Mouse (Mus musculus) heart, postnatal 0 days (tissue): ENCODE data around the gene Cxcl5. TPM values are rescaled to one million over a fixed set of nuclear protein-coding genes. Genes with fewer than 3 reads are reported as not detected.

Experiments used
- ATAC-seq: fragments of 200-750 bp; cut with Nextera tagmentation; 2 replicates; pipeline ENCODE4 v1.8.0; 2017; ENCODE audit warnings: low read depth, moderate number of reproducible peaks, moderate library complexity; ENCODE audit not compliant: insufficient read depth
- DNase-seq: peaks from one replicate; pipeline ENCODE4 v3.0.0-alpha.2; 2016; ENCODE audit warnings: low spot score
- H3K27ac ChIP-seq: fragments of 300-500 bp; sonication (generic); 2 replicates; pipeline ENCODE4 v1.5.1; 2014; ENCODE audit warnings: low read depth, mild to moderate bottlenecking
- H3K27me3 ChIP-seq: fragments of 300-500 bp; sonication (generic); 2 replicates; pipeline ENCODE4 v1.6.1; 2014; ENCODE audit warnings: low read length, mixed read lengths; ENCODE audit not compliant: control insufficient read depth, insufficient read depth
- H3K36me3 ChIP-seq: fragments of 300-500 bp; sonication (generic); replicated peaks from 2 replicates; pipeline ENCODE4 v1.6.1; 2014; ENCODE audit warnings: low read length, mixed read lengths; ENCODE audit not compliant: control insufficient read depth, insufficient read depth
- H3K4me1 ChIP-seq: fragments of 300-500 bp; sonication (generic); 2 replicates; pipeline ENCODE4 v1.6.1; 2014; ENCODE audit warnings: antibody characterized with exemption; ENCODE audit not compliant: control insufficient read depth, insufficient read depth
- H3K4me2 ChIP-seq: fragments of 300-500 bp; sonication (generic); 2 replicates; pipeline ENCODE4 v1.6.1; 2014; ENCODE audit warnings: low read depth, mild to moderate bottlenecking, low read length, moderate library complexity
- H3K4me3 ChIP-seq: fragments of 300-500 bp; sonication (generic); 2 replicates; pipeline ENCODE4 v1.5.1; 2014; ENCODE audit warnings: low read depth, low read length
- H3K9ac ChIP-seq: fragments of 300-500 bp; sonication (generic); replicated peaks from 2 replicates; pipeline ENCODE4 v1.6.1; 2014; ENCODE audit warnings: low read depth, low read length, mixed read lengths
- H3K9me3 ChIP-seq: fragments of 300-500 bp; sonication (generic); replicated peaks from 2 replicates; pipeline ENCODE4 v1.6.1; 2016; ENCODE audit warnings: low read length; ENCODE audit not compliant: control insufficient read depth
- CTCF ChIP-seq: IDR thresholded peaks from 2 replicates; pipeline ENCODE4 v1.5.1; 2016; ENCODE audit warnings: antibody characterized with exemption, control low read depth, low read depth
- EP300 ChIP-seq: IDR thresholded peaks from 2 replicates; pipeline ENCODE4 v1.6.1; 2016; ENCODE audit warnings: antibody characterized with exemption, low read depth
- WGBS: fragments of 180-500 bp; shearing (Covaris S2); extraction: QIAGEN DNeasy Blood & Tissue Kit; methylation state at CpG from one replicate; pipeline ENCODE4 v1.1.7; 2014; 5-methylcytosine and 5-hydroxymethylcytosine counted together
- polyA plus RNA-seq: library from polyadenylated mRNA; unstranded; fragments of >200 nt; fragmentation: Nextera tagmentation; extraction: Ambion mirVana; gene quantifications from 2 replicates; pipeline ENCODE4 v1.2.1, GENCODE M21; 2015
- total RNA-seq: library from RNA; depleted of rRNA; stranded (reverse); fragments of >200 nt; gene quantifications from 2 replicates; pipeline ENCODE4 v1.2.3, GENCODE M21; 2014; ENCODE audit warnings: low replicate concordance

Gene Cxcl5
- total and polyA plus RNA-seq, 2 experiments from 2014 or later, result 0.10 TPM; not detected in 1

- 66% methylated on average over 4 of the region's 4 CpGs for WGBS
- no peaks in the 10 kb centered on the region for H3K36me3 ChIP-seq
- no peaks in the 10 kb centered on the region for H3K4me1 ChIP-seq
- no peaks in the 10 kb centered on the region for H3K27me3 ChIP-seq
- DNase-seq, result no peak
- no peaks in the 10 kb centered on the region for H3K9me3 ChIP-seq
- no peak overlapping the region for H3K9ac ChIP-seq
- H3K4me3 ChIP-seq, result no peak overlapping the region
- no peak overlapping the region for H3K4me2 ChIP-seq
- TF ChIP-seq CTCF (no peak), EP300 (no peak)
- ATAC-seq, result no peak
- no peak overlapping the region for H3K27ac ChIP-seq
Observed at GRCm38 (mm10) chr5:90731480-90731879, 27.7 kb upstream of the Cxcl5 start.

- no peak overlapping the region for H3K9ac ChIP-seq
- H3K4me2 ChIP-seq, result no peak overlapping the region
- no peaks in the 10 kb centered on the region for H3K27me3 ChIP-seq
- WGBS, result 45% methylated on average over 4 of the region's 4 CpGs
- H3K4me1 ChIP-seq, result no peaks in the 10 kb centered on the region
- H3K36me3 ChIP-seq, result no peaks in the 10 kb centered on the region
- no peaks in the 10 kb centered on the region for H3K9me3 ChIP-seq
- no peak overlapping the region for H3K27ac ChIP-seq
- DNase-seq (no peak), ATAC-seq (no peak)
- TF ChIP-seq EP300 (no peak), CTCF (no peak)
- no peak overlapping the region for H3K4me3 ChIP-seq
Observed at GRCm38 (mm10) chr5:90742029-90742428, 17.1 kb upstream of the Cxcl5 start.

- Histone ChIP-seq H3K9me3 (no peaks in the 10 kb centered on the region), H3K4me3 (no peak overlapping the region), H3K9ac (no peak overlapping the region), H3K4me2 (no peak overlapping the region), H3K27me3 (peaks cover 3% of the 10 kb centered on the region), H3K27ac (no peak overlapping the region), H3K4me1 (peaks cover 8% of the 10 kb centered on the region; the same call in 1 of the 2 replicates), H3K36me3 (no peaks in the 10 kb centered on the region)
- no peak for DNase-seq
- no peak for TF ChIP-seq CTCF
- WGBS, result 87% methylated on average over 1 of the region's 1 CpGs
- ATAC-seq, result no peak
Observed at GRCm38 (mm10) chr5:90753934-90754333, 5.2 kb upstream of the Cxcl5 start.

DNA sequence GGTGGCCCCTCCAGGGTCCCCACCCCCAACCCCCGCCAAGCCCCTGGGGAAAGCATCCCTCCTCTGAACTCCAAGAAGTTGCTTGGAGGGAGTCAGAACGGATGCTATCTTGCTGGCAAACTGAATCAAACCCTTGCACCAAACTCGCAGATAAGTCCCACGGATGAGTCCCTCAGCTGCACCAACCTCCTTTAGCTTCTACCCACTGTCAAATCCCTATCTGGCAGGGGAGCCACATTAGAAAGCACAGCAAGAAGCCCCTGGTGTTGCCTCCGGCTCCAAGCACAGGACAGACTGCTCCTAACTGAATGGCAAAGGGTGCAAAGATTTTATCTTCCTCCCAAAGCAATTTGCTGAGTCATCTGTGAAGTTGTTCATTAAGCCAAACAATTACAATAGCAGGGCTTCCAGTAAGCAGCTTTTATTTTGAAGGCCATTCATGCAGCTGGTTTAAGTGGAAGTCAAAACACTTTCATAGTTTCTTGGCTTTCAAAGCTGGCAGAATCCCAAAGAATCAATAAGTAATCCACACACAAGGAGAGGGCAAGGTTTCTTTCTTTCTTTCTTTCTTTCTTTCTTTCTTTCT is 1.0 kb upstream of the Cxcl5 start:
- no peak for TF ChIP-seq CTCF
- no peak for TF ChIP-seq EP300
- Histone ChIP-seq H3K4me2 (no peak overlapping the region), H3K9ac (no peak overlapping the region), H3K36me3 (no peaks in the 10 kb centered on the region), H3K4me3 (no peak overlapping the region), H3K27me3 (peaks cover 13% of the 10 kb centered on the region), H3K9me3 (no peaks in the 10 kb centered on the region), H3K27ac (no peak overlapping the region), H3K4me1 (peaks cover 13% of the 10 kb centered on the region; the same call in 1 of the 2 replicates)
- DNase-seq (peak; percentile 7), ATAC-seq (no peak)
- 37% methylated on average over 5 of the region's 5 CpGs for WGBS

- WGBS, result 54% methylated on average over 4 of the region's 4 CpGs
- Histone ChIP-seq H3K4me2 (no peak overlapping the region), H3K4me3 (no peak overlapping the region), H3K9ac (no peak overlapping the region), H3K27ac (no peak overlapping the region), H3K36me3 (no peaks in the 10 kb centered on the region), H3K4me1 (peaks cover 13% of the 10 kb centered on the region; the same call in 1 of the 2 replicates), H3K27me3 (peaks cover 13% of the 10 kb centered on the region), H3K9me3 (no peaks in the 10 kb centered on the region)
- TF ChIP-seq CTCF (no peak), EP300 (no peak)
- ATAC-seq (no peak), DNase-seq (no peak)
Observed at GRCm38 (mm10) chr5:90760303-90760702, 1.1 kb downstream of the Cxcl5 start.

DNA sequence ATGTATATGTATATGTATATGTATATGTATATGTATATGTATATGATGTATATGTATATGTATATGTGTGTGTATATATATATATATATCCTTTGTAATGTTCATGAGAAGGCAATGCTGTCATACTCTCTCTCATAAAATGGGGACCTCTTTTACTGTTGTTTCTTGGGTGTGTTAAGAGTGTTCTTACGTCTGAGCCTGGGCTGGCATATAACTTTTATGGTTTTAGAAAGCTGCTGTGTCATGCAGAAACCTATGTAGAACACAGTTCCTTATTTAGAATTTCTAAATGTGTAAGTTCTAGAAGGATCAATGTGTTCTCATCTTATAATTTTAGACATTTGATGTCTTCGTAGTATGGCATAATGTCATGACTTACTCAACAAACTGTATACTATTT is 1.7 kb downstream of the Cxcl5 start:
- no peak for ATAC-seq
- WGBS, result 86% methylated on average over 2 of the region's 2 CpGs
- peaks cover 13% of the 10 kb centered on the region; the same call in 1 of the 2 replicates for H3K4me1 ChIP-seq
- H3K27me3 ChIP-seq, result peaks cover 13% of the 10 kb centered on the region
- H3K9me3 ChIP-seq, result no peaks in the 10 kb centered on the region
- TF ChIP-seq CTCF, result no peak
- no peak for TF ChIP-seq EP300
- no peak overlapping the region for H3K27ac ChIP-seq
- H3K9ac ChIP-seq, result no peak overlapping the region
- no peak overlapping the region for H3K4me3 ChIP-seq
- H3K4me2 ChIP-seq, result no peak overlapping the region
- no peaks in the 10 kb centered on the region for H3K36me3 ChIP-seq
- no peak for DNase-seq
